Mouse (Mus musculus) adrenal gland, adult 18-20 months (tissue): ENCODE measurements around the gene Clec16a. TPM values are rescaled to one million over a fixed set of nuclear protein-coding genes. Genes with fewer than 3 reads are reported as not detected.

ENCODE experiments used
- DNase-seq, 2 experiments: peaks; one replicate each; pipeline ENCODE4 v3.0.0; 2021 to 2022; ENCODE audit warnings: low spot score in 2 of 2
- total RNA-seq, 2 experiments: library from RNA; stranded (reverse); gene quantifications; 1 replicate in 1 of 2; 2 replicates in 1 of 2; pipeline ENCODE4 v1.2.3; 2021

Gene Clec16a
- total RNA-seq, 2 experiments from 2014 or later = 47.4 to 52.2 TPM

GRCm38 (mm10) chr16:10762569-10763180, 217.5 kb downstream of the Clec16a start:
- DNase-seq = no peak

- DNase-seq = no peak
Observed at GRCm38 (mm10) chr16:10763540-10764264, 218.6 kb downstream of the Clec16a start.

GRCm38 (mm10) chr16:10764323-10764722, 219.2 kb downstream of the Clec16a start:
- no peak for DNase-seq

- DNase-seq = peak; percentile 67 to 76
Observed at GRCm38 (mm10) chr16:10767158-10767557, 222.0 kb downstream of the Clec16a start.

GRCm38 (mm10) chr16:10768821-10769220, 223.7 kb downstream of the Clec16a start:
- DNase-seq = no peak

- DNase-seq = no peak
Observed at GRCm38 (mm10) chr16:10769661-10770060, 224.5 kb downstream of the Clec16a start.

- DNase-seq = no peak
Observed at GRCm38 (mm10) chr16:10770531-10771325, 225.6 kb downstream of the Clec16a start.

GRCm38 (mm10) chr16:10771769-10772510, 226.8 kb downstream of the Clec16a start:
- no peak for DNase-seq

- no peak for DNase-seq
Observed at GRCm38 (mm10) chr16:10773543-10773942, 228.4 kb downstream of the Clec16a start.

GRCm38 (mm10) chr16:10774726-10775125, 229.6 kb downstream of the Clec16a start:
- DNase-seq = no peak

GRCm38 (mm10) chr16:10776322-10776721, 231.2 kb downstream of the Clec16a start:
- peak in 1 of 2 experiments; percentile 40 for DNase-seq

GRCm38 (mm10) chr16:10777579-10778160, 232.5 kb downstream of the Clec16a start:
- no peak for DNase-seq

GRCm38 (mm10) chr16:10780631-10781120, 235.5 kb downstream of the Clec16a start:
- no peak for DNase-seq

GRCm38 (mm10) chr16:10781862-10782371, 236.8 kb downstream of the Clec16a start:
- DNase-seq = no peak

GRCm38 (mm10) chr16:10782377-10783151, 237.4 kb downstream of the Clec16a start:
- DNase-seq = no peak

GRCm38 (mm10) chr16:10783152-10783434, 238.0 kb downstream of the Clec16a start:
- no peak for DNase-seq

- no peak for DNase-seq
Observed at GRCm38 (mm10) chr16:10783451-10783850, 238.3 kb downstream of the Clec16a start.

GRCm38 (mm10) chr16:10783883-10784792, 239.0 kb downstream of the Clec16a start:
- peak in 1 of 2 experiments; percentile 43 for DNase-seq
